Mouse (Mus musculus): Measurements from ENCODE around the gene Adora2a. TPM values are rescaled to one million over a fixed set of nuclear protein-coding genes. Genes with fewer than 3 reads are reported as not detected.

Gene Adora2a
- total and polyA plus RNA-seq, 3 experiments, result 0.04 TPM; not detected in 2

- Histone ChIP-seq H3K36me3 (ENCODE audit: control insufficient read depth in 1 of 2, insufficient read depth in 2 of 2, low read length in 2 of 2) (no peaks in the 10 kb centered on the region), H3K27ac (ENCODE audit: control insufficient read depth, low read depth, low read length) (no peak overlapping the region), H3K27me3 (ENCODE audit: control insufficient read depth in 1 of 2, insufficient read depth in 2 of 2, low read length in 2 of 2) (no peaks in the 10 kb centered on the region), H3K9ac (ENCODE audit: control insufficient read depth, low read depth, low read length, poor library complexity, severe bottlenecking) (no peak overlapping the region), H3K4me3 (ENCODE audit: control insufficient read depth in 1 of 2, insufficient read depth in 1 of 2, low read depth in 2 of 2, low read length in 2 of 2) (no peak overlapping the region), H3K9me3 (replicated peaks; ENCODE audit: insufficient read depth, low read length) (no peaks in the 10 kb centered on the region), H3K79me2 (ENCODE audit: control insufficient read depth, insufficient read depth, low read length, poor library complexity) (no peaks in the 10 kb centered on the region), H3K4me1 (ENCODE audit: control insufficient read depth in 1 of 2, insufficient read depth in 2 of 2, low read length in 2 of 2) (no peaks in the 10 kb centered on the region)
- TF ChIP-seq GABPA (IDR thresholded peaks at IDR 0.05; ENCODE audit: low read depth, low read length) (no peak), MAFK (IDR thresholded peaks at IDR 0.05; ENCODE audit: borderline replicate concordance, low read depth, low read length) (no peak), ELF1 (IDR thresholded peaks at IDR 0.05; ENCODE audit: low read depth, low read length) (no peak), CTCF (IDR thresholded peaks at IDR 0.05 in 2 of 3, conservative IDR thresholded peaks at IDR 0.05 in 1 of 3; ENCODE audit: control insufficient read depth in 1 of 3, insufficient read depth in 1 of 3, low read depth in 2 of 3, low read length in 3 of 3, poor library complexity in 1 of 3, severe bottlenecking in 1 of 3) (no peak), USF2 (IDR thresholded peaks at IDR 0.05; ENCODE audit: borderline replicate concordance in 1 of 2, insufficient read depth in 1 of 2, low read depth in 1 of 2, low read length in 2 of 2) (no peak), ZC3H11A (IDR thresholded peaks at IDR 0.05; ENCODE audit: low read depth, low read length) (no peak), TCF12 (IDR thresholded peaks at IDR 0.05; ENCODE audit: low read depth, low read length) (no peak), CHD1 (IDR thresholded peaks at IDR 0.05; ENCODE audit: low read depth, low read length) (no peak), UBTF (IDR thresholded peaks at IDR 0.05; ENCODE audit: borderline replicate concordance, insufficient read depth, low read depth, low read length) (no peak), RAD21 (IDR thresholded peaks at IDR 0.05; ENCODE audit: low read depth, low read length) (no peak), NRF1 (IDR thresholded peaks at IDR 0.05; ENCODE audit: insufficient read depth, low read depth, low read length, poor library complexity, severe bottlenecking) (no peak), GATA1 (IDR thresholded peaks at IDR 0.05; ENCODE audit: low read depth, low read length) (no peak), USF1 (IDR thresholded peaks at IDR 0.05; ENCODE audit: low read depth, low read length) (no peak), MEF2A (IDR thresholded peaks at IDR 0.05; ENCODE audit: extremely low read depth, insufficient replicate concordance, low read depth, low read length, poor library complexity, severe bottlenecking) (no peak)
- no peak for DNase-seq (ENCODE audit: low read depth, low spot score)
Measured at GRCm38 (mm10) chr10:75323986-75324385, 7.3 kb downstream of the Adora2a start.

GRCm38 (mm10) chr10:75324391-75324790 lies 7.7 kb downstream of the Adora2a start:
- H3K9me3 ChIP-seq (replicated peaks; ENCODE audit: insufficient read depth, low read length), result no peaks in the 10 kb centered on the region
- no peaks in the 10 kb centered on the region for H3K4me1 ChIP-seq (ENCODE audit: control insufficient read depth in 1 of 2, insufficient read depth in 2 of 2, low read length in 2 of 2)
- H3K9ac ChIP-seq (ENCODE audit: control insufficient read depth, low read depth, low read length, poor library complexity, severe bottlenecking), result no peak overlapping the region
- no peak for DNase-seq (ENCODE audit: low read depth, low spot score)
- H3K79me2 ChIP-seq (ENCODE audit: control insufficient read depth, insufficient read depth, low read length, poor library complexity), result no peaks in the 10 kb centered on the region
- H3K27ac ChIP-seq (ENCODE audit: control insufficient read depth, low read depth, low read length), result no peak overlapping the region
- no peaks in the 10 kb centered on the region for H3K27me3 ChIP-seq (ENCODE audit: control insufficient read depth in 1 of 2, insufficient read depth in 2 of 2, low read length in 2 of 2)
- H3K36me3 ChIP-seq (ENCODE audit: control insufficient read depth in 1 of 2, insufficient read depth in 2 of 2, low read length in 2 of 2), result no peaks in the 10 kb centered on the region
- no peak overlapping the region for H3K4me3 ChIP-seq (ENCODE audit: control insufficient read depth in 1 of 2, insufficient read depth in 1 of 2, low read depth in 2 of 2, low read length in 2 of 2)
- TF ChIP-seq MYB (IDR thresholded peaks at IDR 0.05; ENCODE audit: low read depth, low read length) (no peak), POLR2AphosphoS5 (IDR thresholded peaks at IDR 0.05; ENCODE audit: borderline replicate concordance, low read depth, low read length) (no peak), SIN3A (IDR thresholded peaks at IDR 0.05; ENCODE audit: low read length) (no peak), TBP (IDR thresholded peaks at IDR 0.05; ENCODE audit: low read depth, low read length) (no peak), MXI1 (IDR thresholded peaks at IDR 0.05; ENCODE audit: low read depth, low read length) (no peak), USF2 (IDR thresholded peaks at IDR 0.05; ENCODE audit: borderline replicate concordance in 1 of 2, insufficient read depth in 1 of 2, low read depth in 1 of 2, low read length in 2 of 2) (no peak), BHLHE40 (IDR thresholded peaks at IDR 0.05; ENCODE audit: borderline replicate concordance, low read depth, low read length) (no peak), POLR2AphosphoS2 (IDR thresholded peaks at IDR 0.05; ENCODE audit: low read length) (no peak), NRF1 (IDR thresholded peaks at IDR 0.05; ENCODE audit: insufficient read depth, low read depth, low read length, poor library complexity, severe bottlenecking) (no peak), MAX (IDR thresholded peaks at IDR 0.05; ENCODE audit: low read length) (no peak), HCFC1 (IDR thresholded peaks at IDR 0.05; ENCODE audit: low read depth, low read length) (no peak), GABPA (IDR thresholded peaks at IDR 0.05; ENCODE audit: low read depth, low read length) (no peak), UBTF (IDR thresholded peaks at IDR 0.05; ENCODE audit: borderline replicate concordance, insufficient read depth, low read depth, low read length) (no peak), RCOR1 (IDR thresholded peaks at IDR 0.05; ENCODE audit: low read depth, low read length) (no peak), KAT2A (conservative IDR thresholded peaks at IDR 0.05; ENCODE audit: low read depth, low read length) (no peak), MAFK (IDR thresholded peaks at IDR 0.05; ENCODE audit: borderline replicate concordance, low read depth, low read length) (no peak)
